Mouse (Mus musculus) liver, adult 2 months (tissue): Measurements from ENCODE around the gene Tnik. TPM values are rescaled to one million over a fixed set of nuclear protein-coding genes. Genes with fewer than 3 reads are reported as not detected.

ENCODE experiments used
- DNase-seq: peaks from one replicate; pipeline ENCODE4 v3.0.0-alpha.2; 2011; ENCODE audit warnings: low read depth, low spot score; ENCODE audit errors: extremely low read depth
- H3K27ac ChIP-seq: fragments of 200-500 bp; replicated peaks from 2 replicates; pipeline ENCODE4 v1.5.1; 2012; ENCODE audit warnings: low read depth, mild to moderate bottlenecking, control low read depth, inconsistent platforms, low read length; ENCODE audit not compliant: insufficient read depth
- H3K27me3 ChIP-seq: fragments of 200-500 bp; 2 replicates; pipeline ENCODE4 v1.6.1; 2012; ENCODE audit warnings: mild to moderate bottlenecking, moderate library complexity, low read length, inconsistent platforms; ENCODE audit not compliant: control insufficient read depth, insufficient read depth
- H3K36me3 ChIP-seq: fragments of 200-500 bp; 2 replicates; pipeline ENCODE4 v1.6.1; 2012; ENCODE audit warnings: low read length, inconsistent platforms; ENCODE audit not compliant: control insufficient read depth, insufficient read depth
- H3K4me1 ChIP-seq: fragments of 200-500 bp; 2 replicates; pipeline ENCODE4 v1.6.1; 2011; ENCODE audit warnings: low read length; ENCODE audit not compliant: control insufficient read depth, insufficient read depth
- H3K4me3 ChIP-seq: fragments of 200-500 bp; 2 replicates; pipeline ENCODE4 v1.5.1; 2011; ENCODE audit warnings: low read depth, mild to moderate bottlenecking, control low read depth, low read length, moderate library complexity; ENCODE audit not compliant: insufficient read depth
- H3K79me2 ChIP-seq: fragments of 200-500 bp; 2 replicates; pipeline ENCODE4 v1.6.1; 2012; ENCODE audit warnings: inconsistent platforms, mild to moderate bottlenecking, low read length, moderate library complexity; ENCODE audit not compliant: control insufficient read depth, insufficient read depth
- H3K9ac ChIP-seq: fragments of 200-500 bp; 2 replicates; pipeline ENCODE4 v1.6.1; 2012; ENCODE audit warnings: low read depth, mild to moderate bottlenecking, control low read depth, inconsistent platforms, low read length
- CTCF ChIP-seq: fragments of 200-500 bp; IDR thresholded peaks from 2 replicates; pipeline ENCODE4 v1.5.1; 2011; ENCODE audit warnings: low read depth, low read length, control low read depth
- POLR2A ChIP-seq: fragments of 200-500 bp; IDR thresholded peaks from 2 replicates; pipeline ENCODE4 v1.6.1; 2011; ENCODE audit warnings: low read length, control low read depth; ENCODE audit not compliant: insufficient read depth; ENCODE audit errors: extremely low read depth
- WGBS: fragments of 180-500 bp; shearing (Covaris S2); methylation state at CpG from one replicate; pipeline ENCODE4 v1.1.7; 2018; 5-methylcytosine and 5-hydroxymethylcytosine counted together
- polyA plus RNA-seq: library from polyadenylated mRNA; depleted of rRNA; stranded (reverse); fragments of >200 nt; gene quantifications from 2 replicates; pipeline ENCODE4 v1.2.3, GENCODE M21; 2012
- total RNA-seq: library from RNA; depleted of rRNA; stranded (reverse); fragments of >200 nt; gene quantifications from 2 replicates; pipeline ENCODE4 v1.2.3, GENCODE M21; 2014

The Tnik gene
- total and polyA plus RNA-seq, 2 experiments, result 1.2 to 2.8 TPM

DNA sequence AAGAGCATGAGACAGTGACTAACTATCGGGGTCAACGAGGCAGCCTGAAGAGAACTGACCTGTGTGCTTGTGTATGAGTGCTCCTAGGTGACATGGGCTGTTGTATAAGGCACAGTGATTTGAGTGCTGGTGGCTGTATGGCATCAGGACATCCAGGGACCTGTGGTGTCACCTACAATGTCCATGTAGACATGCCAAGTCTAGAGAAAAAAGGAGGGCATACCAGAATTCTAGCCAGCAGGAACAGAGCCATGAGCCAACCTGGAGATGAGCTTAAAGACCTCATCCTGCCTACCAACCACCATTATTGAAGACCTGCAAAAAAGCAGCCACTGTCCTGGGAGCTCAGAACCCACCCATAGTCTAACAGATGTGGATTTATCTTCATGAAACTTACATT lies 127.2 kb downstream of the Tnik start:
- H3K9ac ChIP-seq, result no peak overlapping the region
- H3K4me3 ChIP-seq, result no peak overlapping the region
- 97% methylated on average over 2 of the region's 2 CpGs for WGBS
- TF ChIP-seq POLR2A (no peak), CTCF (no peak)
- H3K4me1 ChIP-seq, result no peaks in the 10 kb centered on the region
- DNase-seq, result no peak
- H3K27me3 ChIP-seq, result no peaks in the 10 kb centered on the region
- H3K79me2 ChIP-seq, result no peaks in the 10 kb centered on the region
- no peak overlapping the region for H3K27ac ChIP-seq
- H3K36me3 ChIP-seq, result no peaks in the 10 kb centered on the region

DNA sequence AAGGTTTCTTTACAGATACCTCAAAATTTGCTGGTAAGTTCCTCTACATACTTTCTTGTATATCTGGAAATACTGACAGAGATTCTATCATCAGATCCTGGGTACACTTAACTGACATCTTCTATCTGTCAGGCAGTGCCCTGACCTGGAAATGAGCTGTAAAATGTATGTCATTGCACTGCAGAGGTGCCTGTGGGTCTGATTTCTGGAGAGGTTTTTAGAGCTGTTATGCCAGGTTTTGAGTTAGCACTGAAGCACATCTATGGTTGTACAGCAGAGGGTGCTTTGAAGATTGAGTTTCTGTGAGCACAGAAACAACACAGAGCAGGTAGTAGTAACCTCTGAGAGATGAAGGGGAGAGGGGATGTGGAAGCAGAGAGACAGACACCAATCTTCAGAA lies 129.5 kb downstream of the Tnik start:
- no peaks in the 10 kb centered on the region for H3K27me3 ChIP-seq
- TF ChIP-seq CTCF, result no peak
- no peak for TF ChIP-seq POLR2A
- DNase-seq, result no peak
- no peak overlapping the region for H3K27ac ChIP-seq
- H3K9ac ChIP-seq, result no peak overlapping the region
- no peak overlapping the region for H3K4me3 ChIP-seq
- H3K79me2 ChIP-seq, result no peaks in the 10 kb centered on the region
- H3K36me3 ChIP-seq, result no peaks in the 10 kb centered on the region
- H3K4me1 ChIP-seq, result no peaks in the 10 kb centered on the region

DNA sequence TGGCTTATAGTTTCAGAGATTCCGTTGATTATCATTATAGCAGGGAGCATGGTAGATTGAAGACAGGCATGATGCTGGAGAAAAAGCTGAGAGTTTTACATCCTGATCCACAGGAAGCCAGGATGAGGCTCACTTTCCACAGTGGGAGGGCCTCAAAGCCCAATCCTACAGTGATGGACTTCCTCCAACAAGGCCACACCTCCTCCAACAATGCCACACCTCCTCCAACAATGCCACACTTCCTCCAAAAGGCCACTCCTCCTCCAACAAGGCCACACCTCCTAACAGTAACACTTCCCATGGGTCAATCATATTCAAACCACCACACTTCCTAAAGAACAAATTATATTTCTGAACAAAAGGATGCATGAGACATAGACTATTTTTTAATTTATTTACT lies 135.8 kb downstream of the Tnik start:
- Histone ChIP-seq H3K27me3 (no peaks in the 10 kb centered on the region), H3K4me1 (no peaks in the 10 kb centered on the region), H3K9ac (no peak overlapping the region), H3K79me2 (no peaks in the 10 kb centered on the region), H3K36me3 (no peaks in the 10 kb centered on the region), H3K27ac (no peak overlapping the region), H3K4me3 (no peak overlapping the region)
- 95% methylated on average over 1 of the region's 1 CpGs for WGBS
- DNase-seq, result no peak
- TF ChIP-seq CTCF (no peak), POLR2A (no peak)

DNA sequence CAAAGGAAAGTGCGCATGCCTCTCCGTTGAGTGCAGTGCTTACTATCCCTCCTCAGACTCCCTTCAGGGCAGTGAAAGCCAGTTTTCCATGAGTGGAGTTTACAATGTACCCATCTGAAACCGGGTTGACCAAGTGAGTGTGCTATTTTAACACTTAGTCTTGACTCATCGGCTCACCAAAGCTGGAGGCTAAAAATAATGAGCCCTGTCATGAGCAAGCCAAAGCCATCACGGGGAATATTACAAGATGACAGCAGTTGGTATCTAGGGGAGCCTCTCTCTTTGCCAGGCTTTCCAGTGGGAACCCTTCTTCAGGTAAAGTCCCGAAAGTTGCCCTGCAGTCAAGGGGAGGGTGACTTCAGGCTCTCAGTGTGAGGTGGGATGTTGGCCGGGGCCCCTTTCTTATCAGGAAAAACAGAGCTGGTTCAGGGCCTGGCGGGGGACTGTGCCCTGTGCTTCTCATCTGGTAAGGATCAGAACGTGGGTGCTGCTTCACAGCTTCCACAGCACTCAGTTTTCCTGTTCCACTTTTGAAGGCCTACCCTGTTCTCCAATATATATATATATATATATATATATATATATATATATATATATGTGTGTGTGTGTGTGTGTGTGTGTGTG lies 136.7 kb downstream of the Tnik start:
- 89% methylated on average over 9 of the region's 9 CpGs for WGBS
- Histone ChIP-seq H3K36me3 (no peaks in the 10 kb centered on the region), H3K4me1 (no peaks in the 10 kb centered on the region), H3K27ac (no peak overlapping the region), H3K79me2 (no peaks in the 10 kb centered on the region), H3K4me3 (no peak overlapping the region), H3K9ac (no peak overlapping the region), H3K27me3 (no peaks in the 10 kb centered on the region)
- TF ChIP-seq CTCF (no peak), POLR2A (no peak)
- no peak for DNase-seq

DNA sequence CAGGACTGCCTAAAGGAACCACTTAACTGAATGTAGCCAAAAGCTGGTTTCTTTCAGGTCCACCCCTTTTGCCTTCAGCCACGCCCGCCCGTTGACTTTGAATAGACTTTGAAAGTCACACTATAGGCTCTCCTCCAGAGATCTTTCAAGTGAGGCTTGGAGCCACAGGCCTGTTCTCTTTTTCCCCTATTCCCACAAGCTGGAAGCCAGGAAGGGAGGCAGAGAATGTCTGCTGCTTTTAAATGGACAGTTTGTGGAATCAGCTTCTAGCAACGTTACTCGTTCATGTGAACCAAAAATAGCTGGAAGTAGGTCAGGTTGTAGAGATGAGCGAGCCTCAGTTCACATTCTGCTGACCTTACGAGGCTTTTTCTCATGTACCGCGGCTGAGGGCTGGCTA lies 138.3 kb downstream of the Tnik start:
- 87% methylated on average over 9 of the region's 9 CpGs for WGBS
- TF ChIP-seq POLR2A (no peak), CTCF (no peak)
- no peak for DNase-seq
- Histone ChIP-seq H3K4me1 (no peaks in the 10 kb centered on the region), H3K27me3 (no peaks in the 10 kb centered on the region), H3K36me3 (no peaks in the 10 kb centered on the region), H3K9ac (no peak overlapping the region), H3K79me2 (no peaks in the 10 kb centered on the region), H3K27ac (no peak overlapping the region), H3K4me3 (no peak overlapping the region)

DNA sequence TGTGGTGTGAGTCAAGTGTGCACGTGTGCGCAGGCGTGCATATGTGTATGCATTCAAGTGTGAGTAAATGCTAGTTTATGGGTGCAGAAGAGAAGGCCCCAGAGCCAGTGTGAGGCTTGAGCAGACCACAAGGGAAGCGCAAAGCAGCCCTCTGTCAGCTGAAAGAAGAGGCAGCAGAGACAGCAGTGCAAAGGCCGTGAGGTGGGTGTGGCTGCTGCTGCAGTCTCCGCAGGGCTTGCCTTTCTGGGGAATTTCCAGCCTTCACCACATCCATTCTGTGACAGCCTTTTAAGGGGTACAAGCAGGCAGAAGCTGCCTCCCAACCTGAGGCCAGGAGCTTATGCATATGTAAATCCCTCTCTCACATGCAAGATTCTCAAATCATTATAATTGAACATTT lies 139.2 kb downstream of the Tnik start:
- no peaks in the 10 kb centered on the region for H3K4me1 ChIP-seq
- DNase-seq, result no peak
- no peaks in the 10 kb centered on the region for H3K36me3 ChIP-seq
- no peak overlapping the region for H3K4me3 ChIP-seq
- no peak overlapping the region for H3K9ac ChIP-seq
- H3K27me3 ChIP-seq, result no peaks in the 10 kb centered on the region
- TF ChIP-seq POLR2A, result no peak
- TF ChIP-seq CTCF, result no peak
- H3K79me2 ChIP-seq, result no peaks in the 10 kb centered on the region
- H3K27ac ChIP-seq, result no peak overlapping the region
- 76% methylated on average over 6 of the region's 6 CpGs for WGBS
